8 mouse cellular contexts compared by ENCODE assay signal in genomic region chr6:73368047-73368835, GRCm38 (mm10).
A peak's percentile ranks its signal among the peaks of the same experiment; 100 is the strongest.
DNase-seq lines count a peak whose midpoint lies in the region; ATAC-seq and TF ChIP-seq lines count a peak whose summit lies in the region.

No protein-coding gene starts in this region.

- H3K9me3 ChIP-seq in liver, embryonic 11.5 days (ENCODE audit: control insufficient read depth, low read length) = no peaks in the 10 kb centered on the region
- no peaks in the 10 kb centered on the region for H3K9me3 ChIP-seq in liver, postnatal 0 days (ENCODE audit: low read length)
- no peaks in the 10 kb centered on the region for H3K9me3 ChIP-seq in hindbrain, postnatal 0 days (ENCODE audit: low read length)
- H3K9me3 ChIP-seq in neural tube, embryonic 13.5 days = no peaks in the 10 kb centered on the region

- no peak for TF ChIP-seq CTCF in liver, postnatal 0 days (IDR thresholded peaks at IDR 0.05; ENCODE audit: low read depth)
- no peak for TF ChIP-seq CTCF in hindbrain, postnatal 0 days (IDR thresholded peaks at IDR 0.05; ENCODE audit: low read depth)

- DNase-seq in liver, embryonic 11.5 days (ENCODE audit: low spot score) = no peak
- no peak for DNase-seq in liver, postnatal 0 days
- DNase-seq in embryo, embryonic 10.5 days (ENCODE audit: low spot score) = peak; percentile 27
- DNase-seq in hindbrain, postnatal 0 days (ENCODE audit: low spot score) = no peak
- DNase-seq in layer of hippocampus, postnatal 36 days = no peak
- DNase-seq in right cerebral cortex, postnatal 10 days (ENCODE audit: low spot score in 2 of 2) = no peak
- no peak for DNase-seq in urinary bladder, postnatal 14 days (ENCODE audit: low spot score)

- H3K4me1 ChIP-seq in liver, embryonic 11.5 days (replicated peaks; ENCODE audit: control insufficient read depth, insufficient read depth, low read length) = no peaks in the 10 kb centered on the region
- H3K4me1 ChIP-seq in liver, postnatal 0 days (ENCODE audit: insufficient read depth) = no peaks in the 10 kb centered on the region
- H3K4me1 ChIP-seq in hindbrain, postnatal 0 days (ENCODE audit: insufficient read depth, low read length) = no peaks in the 10 kb centered on the region
- H3K4me1 ChIP-seq in neural tube, embryonic 13.5 days (replicated peaks) = peaks cover 14% of the 10 kb centered on the region

- no peak for TF ChIP-seq EP300 in liver, postnatal 0 days (IDR thresholded peaks at IDR 0.05; ENCODE audit: low read depth)

- WGBS in liver, embryonic 11.5 days = 14% methylated on average over 21 of the region's 21 CpGs
- 12% methylated on average over 21 of the region's 21 CpGs for WGBS in liver, postnatal 0 days (ENCODE audit: insufficient replicate concordance)
- WGBS in hindbrain, postnatal 0 days = 12% methylated on average over 21 of the region's 21 CpGs
- WGBS in neural tube, embryonic 13.5 days = 14% methylated on average over 21 of the region's 21 CpGs

- H3K27ac ChIP-seq in liver, embryonic 11.5 days (ENCODE audit: low read depth, low read length) = no peak overlapping the region
- no peak overlapping the region for H3K27ac ChIP-seq in liver, postnatal 0 days (ENCODE audit: low read depth)
- no peak overlapping the region for H3K27ac ChIP-seq in hindbrain, postnatal 0 days
- H3K27ac ChIP-seq in neural tube, embryonic 13.5 days (replicated peaks) = no peak overlapping the region

- no peak overlapping the region for H3K9ac ChIP-seq in liver, embryonic 11.5 days (ENCODE audit: low read depth, low read length)
- no peak overlapping the region for H3K9ac ChIP-seq in liver, postnatal 0 days (replicated peaks)
- no peak overlapping the region for H3K9ac ChIP-seq in hindbrain, postnatal 0 days (replicated peaks; ENCODE audit: low read length)
- H3K9ac ChIP-seq in neural tube, embryonic 13.5 days = no peak overlapping the region

- H3K27me3 ChIP-seq in liver, embryonic 11.5 days (replicated peaks; ENCODE audit: control insufficient read depth, insufficient read depth, low read length) = peaks cover 6% of the 10 kb centered on the region
- 0 out of 2 replicates have a peak, but pooled peaks cover 10% of the 10 kb centered on the region for H3K27me3 ChIP-seq in liver, postnatal 0 days (ENCODE audit: insufficient read depth, low read length)
- H3K27me3 ChIP-seq in hindbrain, postnatal 0 days (ENCODE audit: insufficient read depth, low read length) = no peaks in the 10 kb centered on the region
- peaks cover 10% of the 10 kb centered on the region for H3K27me3 ChIP-seq in neural tube, embryonic 13.5 days

- peak; percentile 34; the same call in 1 of the 2 replicates for ATAC-seq in liver, embryonic 11.5 days (replicated peaks; ENCODE audit: low FRiP score)
- ATAC-seq in liver, postnatal 0 days = no peak
- no peak for ATAC-seq in hindbrain, postnatal 0 days
- no peak for ATAC-seq in neural tube, embryonic 13.5 days (ENCODE audit: low read depth)

- no peak overlapping the region for H3K4me3 ChIP-seq in liver, embryonic 11.5 days (ENCODE audit: low read depth, low read length)
- H3K4me3 ChIP-seq in liver, postnatal 0 days (ENCODE audit: low read depth, low read length) = no peak overlapping the region
- peak overlapping the region; percentile 4; the same call in 1 of the 2 replicates for H3K4me3 ChIP-seq in hindbrain, postnatal 0 days (ENCODE audit: low read length)
- peak overlapping the region; percentile 4; the same call in 1 of the 2 replicates for H3K4me3 ChIP-seq in neural tube, embryonic 13.5 days

- H3K36me3 ChIP-seq in liver, embryonic 11.5 days (ENCODE audit: control insufficient read depth, insufficient read depth, low read length) = no peaks in the 10 kb centered on the region
- H3K36me3 ChIP-seq in liver, postnatal 0 days (replicated peaks; ENCODE audit: insufficient read depth, low read length) = no peaks in the 10 kb centered on the region
- H3K36me3 ChIP-seq in hindbrain, postnatal 0 days (ENCODE audit: insufficient read depth, low read length) = no peaks in the 10 kb centered on the region
- no peaks in the 10 kb centered on the region for H3K36me3 ChIP-seq in neural tube, embryonic 13.5 days

- H3K4me2 ChIP-seq in liver, embryonic 11.5 days = peak overlapping the region; percentile 35
- no peak overlapping the region; the same call in 1 of the 2 replicates for H3K4me2 ChIP-seq in liver, postnatal 0 days (ENCODE audit: low read depth, low read length)
- H3K4me2 ChIP-seq in hindbrain, postnatal 0 days (ENCODE audit: low read depth, low read length) = peak overlapping the region; percentile 43
- peak overlapping the region; percentile 45 for H3K4me2 ChIP-seq in neural tube, embryonic 13.5 days

Comparison
In these comparisons a context has a peak if more than half of its experiments do, and no peak if none do; other contexts are left out.
1. H3K4me3 ChIP-seq: peak in hindbrain, postnatal 0 days (single experiment) and neural tube, embryonic 13.5 days (single experiment); none in liver, embryonic 11.5 days (single experiment) and liver, postnatal 0 days (single experiment).